Mouse (Mus musculus) mouse embryonic stem cell (cell line): Measurements from ENCODE around the gene Rad51b.

Experiments
- in situ Hi-C, 2 experiments: fragments of 300-500 bp; cut with MboI; formaldehyde crosslinking; loops; 1 replicate in 1 of 2; 3 replicates in 1 of 2; pipeline ENCODE4 v1.14.3; 2019 to 2020; ENCODE audit warnings: low sequenced_read_pairs in 2 of 2, low pct_unique_long_range_greater_than_20kb in 1 of 2, mixed read lengths in 1 of 2; ENCODE audit not compliant: unreplicated experiment in 1 of 2

Rad51b gene

GRCm38 (mm10) chr12:79577525-79577924 lies 280.4 kb downstream of the Rad51b start:
- in situ Hi-C loops: no loop called here

- in situ Hi-C loops: no loop called here
Measured at GRCm38 (mm10) chr12:79579018-79579585, 282.0 kb downstream of the Rad51b start.

- in situ Hi-C loops: no loop called here
Measured at GRCm38 (mm10) chr12:79579837-79580236, 282.8 kb downstream of the Rad51b start.

DNA sequence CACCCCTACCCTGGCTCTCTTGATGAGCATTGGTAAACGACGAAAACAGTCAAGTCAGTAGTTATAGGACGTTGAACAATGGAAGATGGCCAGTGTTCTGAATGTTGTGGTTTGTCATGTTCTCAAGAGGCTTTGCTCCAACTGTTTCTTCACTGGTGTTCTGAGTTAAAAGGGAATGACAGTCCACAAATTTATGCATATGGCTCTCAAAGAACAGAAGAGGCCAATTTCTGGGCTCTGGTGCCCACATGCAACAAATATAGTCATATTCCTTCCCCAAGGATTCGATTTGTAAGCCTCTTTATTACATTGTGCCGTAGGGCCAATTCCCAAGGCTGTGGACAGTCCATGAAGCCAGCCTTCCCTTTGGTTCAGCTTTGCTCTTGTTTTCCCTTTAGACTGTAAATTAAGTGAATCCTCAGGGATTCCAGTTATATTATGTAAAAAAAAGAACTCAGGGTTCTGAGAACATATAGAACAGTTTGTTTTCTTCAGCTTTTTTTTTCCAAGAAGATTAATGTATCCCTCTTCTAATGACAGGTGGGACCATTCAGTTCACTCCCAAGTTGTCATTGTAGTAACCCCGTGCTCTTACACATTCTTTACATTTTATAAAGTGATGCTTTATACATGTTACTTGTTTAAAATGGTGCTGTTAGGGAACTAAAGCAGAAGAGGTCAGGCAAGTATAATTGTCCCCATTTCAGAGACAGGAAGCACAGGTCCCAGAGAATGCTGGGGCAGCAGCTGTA lies 287.6 kb downstream of the Rad51b start:
- in situ Hi-C loops: no loop called here

DNA sequence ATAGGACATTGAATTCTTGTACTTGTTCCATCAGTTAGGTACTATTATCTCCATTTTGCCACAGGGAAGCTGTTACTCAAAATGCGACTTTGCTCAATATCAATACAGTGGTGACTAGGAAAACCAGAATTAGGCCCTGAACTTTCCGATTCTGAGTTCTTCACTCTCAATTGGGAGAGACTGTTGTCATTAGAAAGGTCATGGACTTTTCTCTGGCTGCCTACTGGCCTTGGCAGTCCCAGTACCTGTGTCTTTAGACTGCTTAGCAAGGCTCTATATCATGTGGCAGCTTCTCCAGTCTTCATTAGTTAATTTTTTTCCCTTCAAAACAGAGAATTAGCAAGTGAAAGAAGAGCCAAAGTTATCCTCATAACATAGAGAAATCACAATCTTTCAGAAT lies 288.3 kb downstream of the Rad51b start:
- in situ Hi-C loops: no loop called here

DNA sequence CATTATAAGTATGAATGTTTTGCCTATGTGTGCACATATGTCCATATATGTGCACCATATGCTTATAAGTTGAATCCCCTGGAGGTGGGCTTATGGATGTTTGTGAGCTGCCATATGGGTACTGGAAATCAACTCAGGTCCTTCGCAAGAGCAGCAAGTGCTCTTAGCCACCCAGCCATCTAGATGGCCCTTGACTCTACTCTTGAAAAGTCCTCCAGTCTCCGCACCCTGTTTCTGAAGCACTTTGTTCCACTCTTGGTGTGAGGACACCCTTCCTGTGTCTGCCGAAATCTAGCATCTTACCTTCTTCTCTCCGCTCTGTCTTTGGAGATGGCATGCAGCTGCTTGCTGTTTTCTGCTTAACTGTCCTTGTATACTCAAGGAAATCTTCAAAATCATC lies 291.7 kb downstream of the Rad51b start:
- in situ Hi-C loops: no loop called here

GRCm38 (mm10) chr12:79592206-79592605 lies 295.1 kb downstream of the Rad51b start:
- in situ Hi-C loops: no loop called here

- in situ Hi-C loops: no loop called here
Measured at GRCm38 (mm10) chr12:79596842-79597241, 299.8 kb downstream of the Rad51b start.

DNA sequence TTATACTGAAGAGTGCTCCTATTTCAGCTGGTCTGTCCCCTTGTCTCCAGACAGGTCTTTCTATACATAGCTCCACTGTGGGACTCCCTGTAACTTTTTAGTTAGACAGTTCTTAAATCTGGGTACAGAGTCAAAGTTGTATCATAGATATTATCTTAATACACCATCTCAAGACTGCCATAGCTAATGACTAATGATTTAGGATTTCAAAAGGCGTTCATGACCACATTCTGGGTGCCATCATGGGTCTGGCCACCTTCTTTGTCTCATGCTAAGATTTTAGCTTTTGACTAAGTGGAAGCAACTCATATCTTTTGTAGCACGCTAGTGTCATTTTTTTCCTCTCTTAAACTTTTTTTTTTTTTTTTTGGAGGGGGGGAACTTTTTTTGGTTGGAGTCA lies 300.3 kb downstream of the Rad51b start:
- in situ Hi-C loops: no loop called here

- in situ Hi-C loops: no loop called here
Measured at GRCm38 (mm10) chr12:79597786-79598185, 300.7 kb downstream of the Rad51b start.

GRCm38 (mm10) chr12:79598496-79598895 lies 301.4 kb downstream of the Rad51b start:
- in situ Hi-C loops: no loop called here

DNA sequence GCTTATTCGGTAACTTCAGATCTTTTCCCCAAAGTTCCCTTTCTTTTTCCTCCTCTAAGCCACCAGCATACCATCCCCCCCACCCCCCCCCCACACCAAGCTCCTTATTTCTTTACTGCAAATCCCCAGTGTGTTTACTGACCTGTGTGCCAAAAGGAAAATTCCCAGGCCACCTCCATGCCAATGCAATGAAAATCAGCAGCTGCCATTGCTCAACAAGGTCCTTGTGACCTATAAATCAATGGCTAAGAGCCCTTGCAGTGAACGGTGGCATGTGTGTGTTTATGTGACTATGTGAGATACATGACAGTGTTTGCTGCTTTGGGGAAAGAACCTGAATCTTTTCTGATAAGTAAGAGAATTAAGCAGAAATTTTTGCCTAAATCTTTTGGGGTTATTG lies 301.8 kb downstream of the Rad51b start:
- in situ Hi-C loops: no loop called here

GRCm38 (mm10) chr12:79600149-79600769 lies 303.2 kb downstream of the Rad51b start:
- in situ Hi-C loops: loop anchor here (25.0 kb wide), 2 partner anchors 238 to 262 kb away; no protein-coding TSS in a partner anchor

- in situ Hi-C loops: loop anchor here (25.0 kb wide), 2 partner anchors 240 to 260 kb away; no protein-coding TSS in a partner anchor
Measured at GRCm38 (mm10) chr12:79602641-79603040, 305.6 kb downstream of the Rad51b start.

- in situ Hi-C loops: loop anchor here (25.0 kb wide), 2 partner anchors 243 to 257 kb away; no protein-coding TSS in a partner anchor
Measured at GRCm38 (mm10) chr12:79604850-79605249, 307.8 kb downstream of the Rad51b start.

DNA sequence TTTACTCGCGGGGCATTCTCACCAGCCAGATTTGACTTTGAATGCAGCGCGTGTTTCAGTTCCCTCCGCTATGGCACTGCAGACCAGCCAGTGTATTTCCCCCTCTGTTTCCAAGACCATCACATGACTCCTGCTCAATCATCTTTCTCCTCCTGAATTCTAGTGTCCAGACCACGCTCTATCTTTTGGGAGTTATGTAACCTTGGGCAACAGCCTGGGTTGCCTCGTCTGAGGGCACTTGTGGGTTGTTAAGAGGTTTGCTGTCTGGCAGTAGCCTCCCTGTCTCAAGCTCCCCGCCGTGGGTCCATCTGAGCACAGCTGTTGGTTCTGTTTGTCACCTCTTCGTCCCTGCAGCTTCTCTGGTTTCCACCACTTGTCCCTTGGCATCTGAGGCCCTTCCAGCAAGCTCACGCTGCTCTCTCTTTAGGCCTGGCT lies 309.1 kb downstream of the Rad51b start:
- in situ Hi-C loops: loop anchor here (25.0 kb wide), 2 partner anchors 244 to 256 kb away; no protein-coding TSS in a partner anchor

- in situ Hi-C loops: loop anchor here (10.0 to 25.0 kb wide), 4 partner anchors 247 to 525 kb away; no protein-coding TSS in a partner anchor
Measured at GRCm38 (mm10) chr12:79609399-79610010, 312.4 kb downstream of the Rad51b start.

GRCm38 (mm10) chr12:79610511-79611103 lies 313.5 kb downstream of the Rad51b start:
- in situ Hi-C loops: loop anchor here (10.0 to 25.0 kb wide), 4 partner anchors 248 to 524 kb away; no protein-coding TSS in a partner anchor
